Mouse (Mus musculus) left cerebral cortex, adult 11 months (tissue): ENCODE results near the gene Sel1l2.
A peak's percentile ranks its signal among the peaks of the same experiment; 100 is the strongest.

Experiments used
- DNase-seq: peaks from one replicate; pipeline ENCODE4 v3.0.0; 2022; ENCODE audit warnings: low spot score

The Sel1l2 gene

GRCm38 (mm10) chr2:140389525-140389924 lies at the start of gene Sel1l2:
Gene Sel1l2, minus strand, starts transcription at chr2:140389706.
- DNase-seq: no peak

- no peak for DNase-seq
Measured at GRCm38 (mm10) chr2:140439081-140439480, 49.6 kb upstream of the Sel1l2 start.

- peak; percentile 37 for DNase-seq
Measured at GRCm38 (mm10) chr2:140427283-140427682, 37.8 kb upstream of the Sel1l2 start.

- no peak for DNase-seq
Measured at GRCm38 (mm10) chr2:140425844-140426243, 36.3 kb upstream of the Sel1l2 start.

DNA sequence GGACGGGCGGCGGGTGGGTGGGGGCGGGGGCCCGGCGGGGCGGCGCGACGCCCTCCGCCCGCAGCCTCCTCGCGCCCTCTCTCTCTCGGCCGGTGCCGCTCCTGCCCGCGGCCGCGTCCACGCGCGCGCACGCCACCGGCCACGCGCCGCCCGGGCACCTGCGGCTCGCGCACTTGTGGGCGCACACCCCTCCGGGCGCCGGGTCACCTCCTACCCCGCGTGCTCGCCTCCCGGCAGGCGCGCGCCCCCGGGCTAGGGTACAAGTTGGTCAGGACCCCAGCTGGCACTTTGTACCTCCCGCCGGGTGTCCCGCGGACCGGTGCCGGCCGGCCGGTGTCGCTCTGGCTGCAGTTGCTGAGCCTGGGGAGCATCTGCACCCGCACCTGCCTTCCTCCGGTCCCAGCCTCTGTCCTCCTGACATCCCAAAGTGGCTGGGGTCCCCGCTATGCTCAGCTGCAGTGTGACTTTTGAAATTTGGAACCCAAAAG lies 6.3 kb upstream of the Sel1l2 start:
- DNase-seq: peak; percentile 7

- DNase-seq: peak; percentile 99
Measured at GRCm38 (mm10) chr2:140395179-140395578, 5.7 kb upstream of the Sel1l2 start, which contains the start of gene Macrod2. Gene Macrod2, plus strand, starts transcription at chr2:140395309.

DNA sequence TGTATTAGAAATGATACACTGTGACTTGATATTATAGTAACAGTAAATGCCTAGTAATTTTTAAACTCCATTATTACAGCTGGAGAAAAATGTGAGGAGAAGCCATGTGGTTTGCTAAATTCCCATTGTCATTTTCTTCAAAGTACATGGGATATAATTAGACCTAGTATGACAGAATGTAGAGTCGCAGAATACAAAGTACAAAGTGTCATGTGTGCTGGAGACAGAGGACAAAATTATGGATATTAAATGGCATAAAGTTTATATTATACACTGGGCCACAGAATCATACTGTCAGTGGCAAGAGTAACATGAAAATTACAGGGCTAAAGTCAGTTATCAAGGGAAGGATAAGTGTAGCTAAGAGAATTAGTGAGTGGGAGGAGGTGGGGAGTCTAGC lies 24.7 kb downstream of the Sel1l2 start:
- no peak for DNase-seq

DNA sequence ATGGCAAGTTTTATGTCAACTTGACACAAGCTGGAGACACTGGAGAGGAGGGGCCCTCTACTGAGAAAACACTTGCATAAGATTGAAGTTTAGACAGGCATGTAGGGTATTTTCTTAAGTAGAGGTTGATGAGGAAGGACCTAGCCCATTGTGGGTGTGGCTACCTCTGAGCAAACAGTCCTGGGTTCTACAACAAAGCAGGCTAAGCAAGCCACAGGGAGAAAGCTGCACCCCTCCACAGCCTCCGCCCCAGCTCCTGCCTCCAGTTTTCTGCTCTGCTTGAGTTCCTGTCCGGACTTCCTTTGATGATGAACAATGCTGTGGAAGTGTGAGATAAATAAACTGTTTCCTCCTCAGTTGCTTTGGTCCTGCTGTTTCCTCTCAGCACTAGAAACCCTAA lies 29.6 kb downstream of the Sel1l2 start:
- no peak for DNase-seq

DNA sequence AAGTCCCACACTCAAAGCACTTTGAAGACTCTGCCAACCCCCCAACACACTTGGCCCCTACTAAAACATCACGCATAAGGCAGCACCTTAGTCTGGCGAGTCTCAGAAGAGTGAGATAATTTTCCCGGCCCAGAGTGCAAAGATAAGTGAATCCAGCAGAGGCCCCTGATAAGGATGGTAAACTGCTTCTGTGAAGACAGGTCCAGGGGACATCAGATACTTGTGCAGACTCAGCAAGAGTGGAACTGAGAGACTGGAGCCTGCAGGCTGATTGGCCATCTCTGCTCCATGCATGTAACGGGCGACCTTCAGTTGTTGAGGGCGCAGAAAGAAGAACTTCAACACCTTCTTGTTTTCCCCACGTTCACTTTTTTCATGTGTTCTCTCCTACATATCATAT lies 47.1 kb downstream of the Sel1l2 start:
- no peak for DNase-seq

DNA sequence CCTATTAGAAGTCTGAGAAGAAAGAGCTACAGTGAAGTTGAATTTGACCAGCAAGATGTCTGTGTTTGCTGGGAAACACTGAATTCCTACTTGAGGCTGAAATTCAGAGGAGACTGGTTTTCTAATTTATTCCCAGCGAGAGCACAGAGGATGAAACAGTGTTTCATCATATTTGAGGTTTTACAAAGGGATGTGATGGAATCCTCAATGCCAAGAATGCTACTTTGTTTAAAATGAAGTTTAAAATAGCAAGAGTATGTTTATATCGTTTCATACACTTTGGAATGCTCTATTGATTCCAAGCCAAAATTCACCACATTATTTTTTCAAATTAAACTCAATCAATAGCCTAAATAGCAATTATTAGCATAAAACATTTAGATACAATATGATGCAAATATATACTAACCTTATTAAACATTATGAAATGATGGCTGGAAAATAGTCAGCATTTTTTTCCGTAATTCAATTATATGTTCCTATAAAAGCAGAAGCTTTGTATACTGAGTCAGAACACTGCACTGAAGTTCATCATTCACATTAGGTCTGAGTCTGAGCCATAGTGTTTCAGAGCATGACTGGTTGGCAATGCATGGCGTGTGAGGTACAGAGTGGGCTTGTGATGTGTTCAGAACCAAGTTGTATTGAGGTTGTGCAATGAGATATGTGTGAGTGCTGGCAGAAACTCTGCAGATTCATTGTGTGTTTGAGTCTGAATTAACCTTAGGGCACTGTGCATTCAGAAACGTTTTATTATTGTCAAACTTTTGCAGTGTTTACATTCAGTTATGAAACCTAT lies 58.8 kb downstream of the Sel1l2 start:
- no peak for DNase-seq

DNA sequence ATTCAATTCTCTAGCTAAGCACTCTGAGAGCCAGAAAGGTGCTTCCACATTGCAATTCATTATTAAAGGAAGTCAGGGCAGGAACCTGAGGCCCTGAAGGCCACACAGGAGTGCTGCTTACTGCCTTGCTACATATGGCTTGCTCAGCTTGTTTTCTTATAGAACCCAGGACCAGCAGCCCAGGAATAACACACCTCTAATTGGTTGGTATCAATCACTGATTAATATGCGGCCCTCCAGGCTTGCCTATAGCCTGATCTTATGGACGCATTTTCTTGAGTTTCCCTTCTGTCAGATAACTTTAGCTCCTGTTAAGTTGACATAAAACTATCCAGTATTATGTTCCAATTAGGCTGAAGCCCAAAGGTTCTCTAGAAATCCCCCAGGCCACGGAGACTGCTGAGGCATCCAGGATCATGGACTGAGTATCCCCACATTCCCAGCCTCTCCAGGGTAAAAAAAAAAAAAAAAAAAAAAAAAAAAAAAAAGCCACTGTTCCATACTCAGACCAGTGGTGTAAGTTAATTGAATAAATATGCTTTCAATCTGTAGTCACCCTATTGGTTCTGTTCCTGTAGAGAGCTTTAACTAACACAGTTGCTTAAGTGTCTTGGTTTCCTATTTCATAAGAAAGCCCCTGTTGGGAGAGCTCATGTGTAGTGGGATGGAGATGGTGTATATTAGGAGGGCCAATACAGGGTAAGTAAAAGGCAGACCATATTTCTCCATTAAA lies 86.4 kb downstream of the Sel1l2 start:
- DNase-seq: no peak

- no peak for DNase-seq
Measured at GRCm38 (mm10) chr2:140297155-140297554, 92.4 kb downstream of the Sel1l2 start.

DNA sequence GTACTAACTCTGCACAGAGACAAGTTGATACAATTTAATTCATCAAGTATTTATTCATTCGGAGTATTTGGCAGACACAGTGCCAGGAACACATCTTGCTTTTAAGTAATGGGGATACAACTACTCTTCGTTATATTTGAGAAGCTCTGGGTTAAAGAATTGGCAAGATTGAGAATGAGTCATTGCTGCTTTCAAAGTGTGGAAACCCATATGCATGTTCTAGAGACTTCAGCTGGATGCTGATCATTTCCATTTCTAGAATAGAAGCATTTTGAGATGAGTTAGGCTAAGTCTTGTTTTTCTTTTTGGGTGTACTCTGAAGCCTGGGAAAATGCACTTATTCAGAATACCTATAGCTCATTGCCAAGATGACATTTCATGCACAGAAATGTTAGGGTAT lies 95.7 kb downstream of the Sel1l2 start:
- DNase-seq: peak; percentile 18

DNA sequence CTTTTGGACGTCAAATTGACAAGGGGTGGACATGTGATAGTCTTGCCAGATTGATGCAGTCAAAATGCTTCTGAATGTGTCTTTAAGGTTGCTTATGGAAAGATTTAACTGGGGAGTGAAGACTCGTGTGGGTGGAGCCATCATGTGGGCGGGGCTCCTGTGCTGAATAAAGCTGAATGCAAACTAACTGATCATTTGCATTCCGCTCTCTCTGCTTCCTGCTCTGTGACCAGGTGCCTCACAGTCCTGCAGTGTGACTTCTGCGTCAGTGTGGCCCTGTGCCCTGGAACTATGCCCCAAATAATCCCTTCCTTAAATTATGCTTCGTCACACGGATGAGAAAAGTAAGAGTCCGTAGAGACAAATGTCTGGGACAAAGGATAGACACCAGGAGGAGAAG lies 108.7 kb downstream of the Sel1l2 start:
- DNase-seq: no peak

DNA sequence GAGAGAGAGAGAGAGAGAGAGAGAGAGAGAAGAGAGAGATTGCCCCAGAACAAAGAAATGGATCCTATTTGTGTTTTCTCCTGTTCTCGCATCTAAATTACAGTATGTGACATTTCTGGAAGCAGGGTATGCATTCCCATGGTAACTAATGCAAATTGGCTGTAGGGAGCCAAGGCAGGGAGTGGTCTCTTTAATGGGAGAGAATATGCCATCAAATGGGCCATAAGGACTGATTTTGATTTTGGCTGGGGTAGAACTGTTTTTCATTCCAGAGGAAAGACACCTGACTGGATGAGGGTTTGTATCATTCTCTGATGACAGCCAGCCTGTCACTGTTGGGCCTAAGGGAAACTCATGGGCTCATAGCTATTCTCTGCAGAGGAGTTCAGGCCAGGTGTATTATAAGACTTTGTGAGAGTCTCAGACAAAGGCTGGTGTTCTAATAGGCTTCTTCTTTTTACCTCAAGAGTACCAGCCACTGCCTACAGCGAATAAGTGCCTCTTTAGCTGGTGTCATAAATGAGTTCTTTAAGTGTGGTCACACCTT lies 133.8 kb downstream of the Sel1l2 start:
- DNase-seq: no peak

GRCm38 (mm10) chr2:140254256-140254655 lies 135.2 kb downstream of the Sel1l2 start:
- no peak for DNase-seq

DNA sequence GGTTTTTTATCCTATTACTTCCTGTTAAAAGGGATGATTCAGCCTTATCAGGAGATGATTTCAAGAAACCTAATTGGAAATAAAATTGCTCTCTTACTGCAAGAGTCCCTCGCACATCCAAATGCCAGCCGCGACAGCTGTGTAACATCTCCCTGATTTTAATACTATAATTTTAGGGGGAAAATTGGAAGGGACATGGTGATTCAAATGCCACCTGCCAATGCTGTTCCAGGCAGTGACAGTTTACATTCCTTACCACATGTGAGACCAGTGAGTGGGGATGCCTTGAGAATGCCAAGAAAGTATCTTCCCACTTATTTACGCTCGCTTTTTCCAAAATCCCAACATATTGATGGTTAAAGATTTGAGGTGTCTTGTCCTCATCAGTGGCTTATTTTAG lies 146.4 kb downstream of the Sel1l2 start:
- DNase-seq: no peak

GRCm38 (mm10) chr2:140242398-140242797 lies 147.1 kb downstream of the Sel1l2 start:
- DNase-seq: no peak

- DNase-seq: no peak
Measured at GRCm38 (mm10) chr2:140237245-140237644, 152.3 kb downstream of the Sel1l2 start.

GRCm38 (mm10) chr2:140230295-140230694 lies 159.2 kb downstream of the Sel1l2 start:
- no peak for DNase-seq

DNA sequence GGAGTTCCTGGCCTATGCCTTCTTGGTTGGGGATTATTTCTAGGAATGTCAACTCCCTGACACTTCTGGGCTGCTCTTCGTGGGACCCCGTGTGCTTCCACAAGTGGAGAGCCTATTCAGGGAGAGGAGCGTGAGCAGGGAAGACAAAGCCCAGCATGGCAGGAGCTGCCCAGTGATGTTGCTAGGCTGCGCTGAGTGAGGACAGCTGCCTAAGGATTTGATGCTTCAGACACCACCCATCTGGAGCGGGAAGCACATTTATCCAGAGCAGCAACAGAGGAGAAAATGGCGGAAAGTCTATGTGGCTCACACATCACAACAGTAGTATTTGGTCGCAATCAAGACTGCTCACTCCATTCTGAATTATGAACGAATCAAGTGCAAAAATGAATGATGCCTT lies 169.2 kb downstream of the Sel1l2 start:
- no peak for DNase-seq

- DNase-seq: no peak
Measured at GRCm38 (mm10) chr2:140215965-140216364, 173.5 kb downstream of the Sel1l2 start.

DNA sequence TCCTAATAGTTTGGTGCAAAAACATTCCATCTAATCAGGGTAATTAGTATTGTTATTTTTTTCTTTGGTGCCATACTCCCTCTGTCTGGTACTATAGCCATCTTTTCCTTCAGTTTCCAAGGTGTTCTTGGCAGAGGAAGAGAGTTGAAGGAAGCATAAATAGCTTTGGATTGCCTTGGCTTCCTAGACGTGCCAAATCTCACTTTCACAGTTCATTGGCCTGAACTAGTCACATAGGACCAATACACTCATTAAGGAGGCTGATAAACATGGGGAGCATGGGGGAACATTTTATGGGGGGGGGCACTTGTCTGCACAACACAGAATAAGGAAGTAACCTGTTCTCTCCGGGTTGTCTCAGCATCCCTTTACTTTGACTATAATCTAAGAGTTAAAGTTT lies 174.1 kb downstream of the Sel1l2 start:
- DNase-seq: no peak
